Mouse (Mus musculus): Measurements from ENCODE around the gene Clec2d. TPM values are rescaled to one million over a fixed set of nuclear protein-coding genes. Genes with fewer than 3 reads are reported as not detected.
"Not testable (repeated sequence)": the region's sequence is repeated elsewhere in the genome, so short reads cannot be mapped to it uniquely, and the experiment has no call there.

Clec2d gene
- polyA plus RNA-seq, 1 experiment from 2014 or later = 0.68 TPM

GRCm38 (mm10) chr6:129182518-129182917, 2.1 kb downstream of the Clec2d start:
- Histone ChIP-seq H3K4me1 (ENCODE audit: control insufficient read depth, insufficient read depth, low read length) (0 out of 2 replicates have a peak, but pooled peaks cover 5% of the 10 kb centered on the region), H3K4me2 (replicated peaks; ENCODE audit: low read depth, low read length) (peak overlapping the region; percentile 50), H3K36me3 (ENCODE audit: control insufficient read depth, insufficient read depth, low read length) (peaks cover 9% of the 10 kb centered on the region), H3K4me3 (ENCODE audit: low read depth, low read length) (peak overlapping the region; percentile 19), H3K9me3 (ENCODE audit: control insufficient read depth, low read depth, low read length) (no peaks in the 10 kb centered on the region), H3K27me3 (ENCODE audit: control insufficient read depth, insufficient read depth, low read length) (no peaks in the 10 kb centered on the region), H3K9ac (replicated peaks; ENCODE audit: low read depth, low read length) (no peak overlapping the region), H3K27ac (ENCODE audit: low read length) (peak overlapping the region; percentile 27; the same call in 1 of the 2 replicates)
- ATAC-seq (ENCODE audit: insufficient number of reproducible peaks, insufficient read depth, low FRiP score, low read depth) = no peak
- WGBS = 51% methylated on average over 1 of the region's 1 CpGs

GRCm38 (mm10) chr6:129184001-129184400, 3.6 kb downstream of the Clec2d start:
- H3K9ac ChIP-seq (replicated peaks; ENCODE audit: low read depth, low read length); H3K4me2 ChIP-seq (replicated peaks; ENCODE audit: low read depth, low read length); H3K36me3 ChIP-seq (ENCODE audit: control insufficient read depth, insufficient read depth, low read length); ATAC-seq (ENCODE audit: insufficient number of reproducible peaks, insufficient read depth, low FRiP score, low read depth); H3K27me3 ChIP-seq (ENCODE audit: control insufficient read depth, insufficient read depth, low read length); H3K4me1 ChIP-seq (ENCODE audit: control insufficient read depth, insufficient read depth, low read length); H3K4me3 ChIP-seq (ENCODE audit: low read depth, low read length); H3K9me3 ChIP-seq (ENCODE audit: control insufficient read depth, low read depth, low read length); H3K27ac ChIP-seq (ENCODE audit: low read length): not testable (repeated sequence)
- 90% methylated on average over 4 of the region's 4 CpGs for WGBS

DNA sequence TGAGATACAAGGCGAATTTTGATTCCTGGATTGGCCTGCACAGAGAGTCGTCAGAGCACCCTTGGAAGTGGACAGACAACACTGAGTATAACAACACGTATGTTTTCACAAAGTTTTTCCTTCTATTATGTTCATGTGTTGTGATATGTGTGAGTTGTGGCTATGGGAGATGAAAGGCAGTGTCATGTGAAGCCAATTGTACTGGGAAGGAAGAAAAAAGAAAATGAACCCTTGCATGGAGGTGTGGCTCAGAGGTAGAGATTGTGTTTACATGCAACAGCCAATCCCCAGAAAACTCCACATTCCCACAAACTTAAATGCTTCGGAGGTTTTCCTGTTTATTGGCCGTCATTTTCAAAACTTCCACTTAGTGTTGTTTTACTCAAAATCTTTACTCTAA, 4.4 kb downstream of the Clec2d start:
- ATAC-seq (ENCODE audit: insufficient number of reproducible peaks, insufficient read depth, low FRiP score, low read depth) = no peak
- WGBS = 75% methylated on average over 5 of the region's 5 CpGs
- H3K4me2 ChIP-seq (replicated peaks; ENCODE audit: low read depth, low read length) = no peak overlapping the region
- no peak overlapping the region for H3K4me3 ChIP-seq (ENCODE audit: low read depth, low read length)
- H3K9ac ChIP-seq (replicated peaks; ENCODE audit: low read depth, low read length) = no peak overlapping the region
- H3K27me3 ChIP-seq (ENCODE audit: control insufficient read depth, insufficient read depth, low read length) = no peaks in the 10 kb centered on the region
- no peaks in the 10 kb centered on the region for H3K9me3 ChIP-seq (ENCODE audit: control insufficient read depth, low read depth, low read length)
- peaks cover 9% of the 10 kb centered on the region for H3K36me3 ChIP-seq (ENCODE audit: control insufficient read depth, insufficient read depth, low read length)
- 0 out of 2 replicates have a peak, but pooled peaks cover 5% of the 10 kb centered on the region for H3K4me1 ChIP-seq (ENCODE audit: control insufficient read depth, insufficient read depth, low read length)
- no peak overlapping the region for H3K27ac ChIP-seq (ENCODE audit: low read length)

GRCm38 (mm10) chr6:129186022-129186421, 5.6 kb downstream of the Clec2d start:
- Histone ChIP-seq H3K9me3 (ENCODE audit: control insufficient read depth, low read depth, low read length) (no peaks in the 10 kb centered on the region), H3K27me3 (ENCODE audit: control insufficient read depth, insufficient read depth, low read length) (no peaks in the 10 kb centered on the region), H3K4me1 (ENCODE audit: control insufficient read depth, insufficient read depth, low read length) (0 out of 2 replicates have a peak, but pooled peaks cover 5% of the 10 kb centered on the region), H3K27ac (ENCODE audit: low read length) (no peak overlapping the region), H3K36me3 (ENCODE audit: control insufficient read depth, insufficient read depth, low read length) (peaks cover 9% of the 10 kb centered on the region), H3K9ac (replicated peaks; ENCODE audit: low read depth, low read length) (no peak overlapping the region), H3K4me2 (replicated peaks; ENCODE audit: low read depth, low read length) (no peak overlapping the region), H3K4me3 (ENCODE audit: low read depth, low read length) (no peak overlapping the region)
- 87% methylated on average over 4 of the region's 4 CpGs for WGBS
- no peak for ATAC-seq (ENCODE audit: insufficient number of reproducible peaks, insufficient read depth, low FRiP score, low read depth)

- WGBS = 93% methylated on average over 5 of the region's 5 CpGs
- Histone ChIP-seq H3K4me1 (ENCODE audit: control insufficient read depth, insufficient read depth, low read length) (0 out of 2 replicates have a peak, but pooled peaks cover 5% of the 10 kb centered on the region), H3K27me3 (ENCODE audit: control insufficient read depth, insufficient read depth, low read length) (no peaks in the 10 kb centered on the region), H3K4me2 (replicated peaks; ENCODE audit: low read depth, low read length) (no peak overlapping the region), H3K27ac (ENCODE audit: low read length) (no peak overlapping the region), H3K9me3 (ENCODE audit: control insufficient read depth, low read depth, low read length) (no peaks in the 10 kb centered on the region), H3K36me3 (ENCODE audit: control insufficient read depth, insufficient read depth, low read length) (peaks cover 9% of the 10 kb centered on the region), H3K9ac (replicated peaks; ENCODE audit: low read depth, low read length) (no peak overlapping the region), H3K4me3 (ENCODE audit: low read depth, low read length) (no peak overlapping the region)
- no peak for ATAC-seq (ENCODE audit: insufficient number of reproducible peaks, insufficient read depth, low FRiP score, low read depth)
These were observed 6.2 kb downstream of the Clec2d start for GRCm38 (mm10) chr6:129186457-129187199.

GRCm38 (mm10) chr6:129187200-129187651, 6.8 kb downstream of the Clec2d start:
- Histone ChIP-seq H3K4me1 (ENCODE audit: control insufficient read depth, insufficient read depth, low read length) (0 out of 2 replicates have a peak, but pooled peaks cover 5% of the 10 kb centered on the region), H3K27ac (ENCODE audit: low read length) (no peak overlapping the region), H3K9ac (replicated peaks; ENCODE audit: low read depth, low read length) (no peak overlapping the region), H3K4me3 (ENCODE audit: low read depth, low read length) (no peak overlapping the region), H3K9me3 (ENCODE audit: control insufficient read depth, low read depth, low read length) (no peaks in the 10 kb centered on the region), H3K27me3 (ENCODE audit: control insufficient read depth, insufficient read depth, low read length) (no peaks in the 10 kb centered on the region), H3K4me2 (replicated peaks; ENCODE audit: low read depth, low read length) (no peak overlapping the region), H3K36me3 (ENCODE audit: control insufficient read depth, insufficient read depth, low read length) (peaks cover 9% of the 10 kb centered on the region)
- no peak for ATAC-seq (ENCODE audit: insufficient number of reproducible peaks, insufficient read depth, low FRiP score, low read depth)

- not testable (repeated sequence) for H3K4me2 ChIP-seq (replicated peaks; ENCODE audit: low read depth, low read length); H3K27ac ChIP-seq (ENCODE audit: low read length); H3K36me3 ChIP-seq (ENCODE audit: control insufficient read depth, insufficient read depth, low read length); H3K9ac ChIP-seq (replicated peaks; ENCODE audit: low read depth, low read length); H3K4me3 ChIP-seq (ENCODE audit: low read depth, low read length); H3K4me1 ChIP-seq (ENCODE audit: control insufficient read depth, insufficient read depth, low read length); H3K9me3 ChIP-seq (ENCODE audit: control insufficient read depth, low read depth, low read length); H3K27me3 ChIP-seq (ENCODE audit: control insufficient read depth, insufficient read depth, low read length); ATAC-seq (ENCODE audit: insufficient number of reproducible peaks, insufficient read depth, low FRiP score, low read depth)
- 90% methylated on average over 3 of the region's 3 CpGs for WGBS
These were observed 7.4 kb downstream of the Clec2d start for GRCm38 (mm10) chr6:129187816-129188215.

- Histone ChIP-seq H3K9ac (replicated peaks; ENCODE audit: low read depth, low read length) (no peak overlapping the region), H3K4me1 (ENCODE audit: control insufficient read depth, insufficient read depth, low read length) (no peaks in the 10 kb centered on the region), H3K36me3 (ENCODE audit: control insufficient read depth, insufficient read depth, low read length) (no peaks in the 10 kb centered on the region), H3K27me3 (ENCODE audit: control insufficient read depth, insufficient read depth, low read length) (no peaks in the 10 kb centered on the region), H3K4me3 (ENCODE audit: low read depth, low read length) (no peak overlapping the region), H3K4me2 (replicated peaks; ENCODE audit: low read depth, low read length) (no peak overlapping the region), H3K9me3 (ENCODE audit: control insufficient read depth, low read depth, low read length) (no peaks in the 10 kb centered on the region), H3K27ac (ENCODE audit: low read length) (no peak overlapping the region)
- ATAC-seq (ENCODE audit: insufficient number of reproducible peaks, insufficient read depth, low FRiP score, low read depth) = no peak
- 89% methylated on average over 2 of the region's 2 CpGs for WGBS
These were observed 13.0 kb downstream of the Clec2d start for GRCm38 (mm10) chr6:129193431-129193830.

DNA sequence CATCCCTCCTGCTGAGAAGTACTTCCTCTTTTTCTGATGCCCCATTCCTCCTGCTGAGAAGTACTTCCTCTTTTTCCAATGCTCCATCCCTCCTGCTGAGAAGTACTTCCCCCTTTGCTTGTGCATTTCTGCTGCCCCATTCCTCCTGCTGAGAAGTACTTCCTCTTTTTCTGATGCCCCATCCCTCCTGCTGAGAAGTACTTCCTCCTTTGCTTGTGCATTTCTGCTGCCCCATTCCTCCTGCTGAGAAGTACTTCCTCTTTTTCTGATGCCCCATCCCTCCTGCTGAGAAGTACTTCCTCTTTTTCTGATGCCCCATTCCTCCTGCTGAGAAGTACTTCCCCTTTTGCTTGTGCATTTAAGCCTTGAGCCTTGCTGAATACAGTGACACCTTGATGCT, 19.7 kb downstream of the Clec2d start:
- H3K27ac ChIP-seq (ENCODE audit: low read length); ATAC-seq (ENCODE audit: insufficient number of reproducible peaks, insufficient read depth, low FRiP score, low read depth); H3K4me3 ChIP-seq (ENCODE audit: low read depth, low read length); H3K9ac ChIP-seq (replicated peaks; ENCODE audit: low read depth, low read length); H3K4me1 ChIP-seq (ENCODE audit: control insufficient read depth, insufficient read depth, low read length); H3K36me3 ChIP-seq (ENCODE audit: control insufficient read depth, insufficient read depth, low read length); H3K4me2 ChIP-seq (replicated peaks; ENCODE audit: low read depth, low read length); H3K9me3 ChIP-seq (ENCODE audit: control insufficient read depth, low read depth, low read length); H3K27me3 ChIP-seq (ENCODE audit: control insufficient read depth, insufficient read depth, low read length): not testable (repeated sequence)
